ENCODE assay signal across 23 mouse cellular contexts in the genomic region with DNA sequence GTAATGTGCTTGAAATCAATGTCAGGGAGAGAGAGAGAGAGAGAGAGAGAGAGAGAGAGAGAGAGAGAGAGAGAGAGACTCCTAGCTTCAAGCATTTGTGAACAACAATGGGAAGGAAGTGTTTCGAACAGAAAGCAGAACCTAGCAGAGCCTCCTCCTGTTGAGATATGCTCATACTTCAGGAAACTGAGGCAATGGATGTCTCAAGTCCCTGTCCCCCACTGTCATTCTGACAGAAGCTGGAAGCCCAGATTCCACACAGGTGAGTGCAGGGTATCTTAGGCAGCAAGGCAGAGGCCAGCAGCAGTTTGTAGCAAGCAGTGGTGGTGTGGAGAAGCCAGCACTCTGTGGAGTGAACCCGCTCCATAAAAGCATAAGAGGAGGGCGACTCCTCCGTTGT. TPM values are rescaled to one million over a fixed set of nuclear protein-coding genes. Genes with fewer than 3 reads are reported as not detected.
"Had no signal": no experiment of that assay in that cellular context is flagged by ENCODE, and none has a peak within 500 bp of the region (broad histone marks: within the 10 kb centered on the region; RNA-seq: fewer than 3 reads in every experiment).

No protein-coding gene starts in this region.

- H3K27me3 ChIP-seq: liver, embryonic 13.5 days; liver, embryonic 15.5 days; lung, embryonic 15.5 days; midbrain, embryonic 12.5 days; neural tube, embryonic 13.5 days; neural tube, embryonic 15.5 days had no signal

- H3K27ac ChIP-seq: liver, embryonic 13.5 days; liver, embryonic 15.5 days; lung, embryonic 15.5 days; macrophage; midbrain, embryonic 12.5 days; neural tube, embryonic 13.5 days; neural tube, embryonic 15.5 days had no signal

- H3K4me2 ChIP-seq: liver, embryonic 11.5 days; liver, embryonic 13.5 days; liver, embryonic 15.5 days; lung, embryonic 15.5 days; midbrain, embryonic 12.5 days; neural tube, embryonic 13.5 days; neural tube, embryonic 15.5 days had no signal

- H3K36me3 ChIP-seq: liver, embryonic 13.5 days; liver, embryonic 15.5 days; lung, embryonic 15.5 days; midbrain, embryonic 12.5 days; neural tube, embryonic 13.5 days; neural tube, embryonic 15.5 days had no signal

- H3K4me1 ChIP-seq: liver, embryonic 13.5 days; liver, embryonic 15.5 days; lung, embryonic 15.5 days had no signal

- DNase-seq: liver, embryonic 13.5 days; liver, postnatal 0 days; lung, adult 2 months; lung, postnatal 14 days; lung, postnatal 36 days; right cerebral cortex, postnatal 25 days; right cerebral cortex, postnatal 4 days; spleen, adult 18-20 months; thymus, adult 18-20 months; thymus, postnatal 14 days; thymus, postnatal 36 days had no signal

- ATAC-seq: liver, postnatal 0 days; lung, postnatal 0 days had no signal

- H3K9ac ChIP-seq: liver, embryonic 13.5 days; liver, embryonic 15.5 days; liver, postnatal 0 days; lung, embryonic 15.5 days; midbrain, embryonic 12.5 days; neural tube, embryonic 13.5 days; neural tube, embryonic 15.5 days had no signal

- H3K9me3 ChIP-seq: liver, embryonic 13.5 days; liver, embryonic 15.5 days; lung, embryonic 15.5 days; midbrain, embryonic 12.5 days; neural tube, embryonic 13.5 days; neural tube, embryonic 15.5 days had no signal

- H3K4me3 ChIP-seq: liver, embryonic 13.5 days; liver, embryonic 15.5 days; lung, embryonic 15.5 days; midbrain, embryonic 12.5 days; myocyte; neural tube, embryonic 13.5 days; neural tube, embryonic 15.5 days had no signal

RNA-seq across cellular contexts. Expression of gene Myo16, which starts 14.6 kb away (rescaled TPM):
- total RNA-seq: megakaryocyte progenitor cell, adult 5-6 weeks; megakaryocyte-erythroid progenitor cell, adult 5-6 weeks had no signal
- polyA plus RNA-seq: liver, embryonic 13.5 days; macrophage; small intestine, adult 2 months had no signal
